Mouse (Mus musculus): ENCODE data around the gene Hecw1.

- TF ChIP-seq CTCF (IDR thresholded peaks at IDR 0.05; ENCODE audit: insufficient read depth, low read depth, low read length) (no peak), POLR2A (IDR thresholded peaks at IDR 0.05; ENCODE audit: insufficient read depth, low read depth, low read length) (no peak)
Measured at GRCm38 (mm10) chr13:14327252-14327651, 195.8 kb downstream of the Hecw1 start.
